19 mouse cellular contexts compared by ENCODE assay signal in genomic region chr6:67087837-67088440, GRCm38 (mm10).
"Had no signal": no experiment of that assay in that cellular context is flagged by ENCODE, and none has a peak within 500 bp of the region (broad histone marks: within the 10 kb centered on the region; RNA-seq: fewer than 3 reads in every experiment).

No protein-coding gene starts in this region.

- H3K27ac ChIP-seq: kidney, postnatal 0 days; layer of hippocampus, adult 2 months; left cerebral cortex, adult 2 months; limb, embryonic 10.5 days; limb, embryonic 13.5 days; lung, embryonic 15.5 days; stomach, postnatal 0 days had no signal

- H3K4me3 ChIP-seq: layer of hippocampus, adult 2 months; left cerebral cortex, adult 2 months; limb, embryonic 10.5 days; limb, embryonic 13.5 days; liver, embryonic 12.5 days; liver, embryonic 15.5 days; lung, embryonic 15.5 days had no signal

- DNase-seq: layer of hippocampus, postnatal 36 days; liver; lung, adult 18-20 months; lung, postnatal 10 days; lung, postnatal 4 days; midbrain, embryonic 14.5 days; thymus, adult 2 months; thymus, postnatal 14 days; thymus, postnatal 4 days had no signal

- H3K9me3 ChIP-seq: limb, embryonic 10.5 days; limb, embryonic 13.5 days; liver, embryonic 12.5 days; liver, embryonic 15.5 days; lung, embryonic 15.5 days had no signal

- H3K9ac ChIP-seq: limb, embryonic 13.5 days; liver, embryonic 12.5 days; liver, embryonic 15.5 days; lung, embryonic 15.5 days had no signal

- H3K4me2 ChIP-seq: limb, embryonic 13.5 days; lung, embryonic 15.5 days; midbrain, embryonic 11.5 days had no signal

- H3K27me3 ChIP-seq: limb, embryonic 13.5 days; lung, embryonic 15.5 days had no signal

- H3K4me1 ChIP-seq: lung, embryonic 15.5 days had no signal

- H3K36me3 ChIP-seq: limb, embryonic 10.5 days; limb, embryonic 13.5 days; liver, embryonic 12.5 days; liver, embryonic 15.5 days; lung, embryonic 15.5 days had no signal
